ENCODE assay signal across 8 mouse cellular contexts in the genomic region with DNA sequence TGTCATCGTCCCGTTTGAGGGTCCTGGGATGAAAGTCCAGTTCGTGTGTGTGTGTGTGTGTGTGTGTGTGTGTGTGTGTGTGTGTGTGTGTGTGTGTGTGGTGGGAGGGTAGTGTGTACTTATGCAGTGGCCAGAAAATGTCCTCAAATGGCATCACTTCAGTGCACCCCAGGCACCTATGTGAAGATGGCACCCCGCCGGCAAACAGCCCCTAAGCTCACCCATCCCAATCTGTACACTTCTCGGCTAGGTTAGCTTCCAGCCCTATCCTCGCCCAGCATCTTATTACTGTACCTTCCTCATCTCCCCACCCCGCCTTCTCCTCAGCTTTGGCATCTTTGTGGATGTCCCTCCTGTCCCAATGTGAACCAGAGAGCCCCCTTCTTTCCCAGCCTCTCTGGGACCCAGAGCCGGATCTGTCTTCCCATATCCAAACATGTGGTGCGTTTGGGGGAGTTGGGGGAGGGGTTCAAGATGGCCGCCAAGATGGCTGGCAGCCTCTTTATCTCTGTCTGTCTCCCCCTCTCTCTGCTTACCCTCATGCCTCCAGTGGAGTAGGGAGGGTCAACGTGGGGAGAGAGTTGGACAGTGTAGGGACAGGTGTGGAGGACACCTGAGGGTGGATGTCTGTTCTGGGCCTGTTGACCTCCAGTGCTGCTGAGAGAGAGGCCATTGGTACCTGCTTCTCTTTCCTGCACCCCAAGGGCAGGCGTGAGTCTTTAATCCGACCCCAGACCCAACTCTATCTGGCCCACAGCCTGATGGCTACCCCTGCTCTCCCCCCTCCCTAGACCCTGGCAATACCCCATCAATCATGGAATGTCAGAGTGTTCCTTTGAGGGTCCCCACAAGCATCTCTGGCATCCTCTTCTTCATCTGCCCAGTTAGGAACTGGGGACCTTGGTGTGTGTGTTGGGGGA. TPM values are rescaled to one million over a fixed set of nuclear protein-coding genes. Genes with fewer than 3 reads are reported as not detected.
DNase-seq lines count a peak whose midpoint lies in the region; ATAC-seq and TF ChIP-seq lines count a peak whose summit lies in the region.

No protein-coding gene starts in this region.

- WGBS in intestine, postnatal 0 days: 23% methylated on average over 14 of the region's 14 CpGs
- WGBS in neural tube, embryonic 15.5 days: 9% methylated on average over 14 of the region's 14 CpGs

- no peaks in the 10 kb centered on the region for H3K9me3 ChIP-seq in intestine, postnatal 0 days (ENCODE audit: control insufficient read depth)
- H3K9me3 ChIP-seq in neural tube, embryonic 15.5 days (replicated peaks): no peaks in the 10 kb centered on the region

- H3K4me3 ChIP-seq in intestine, postnatal 0 days (ENCODE audit: low read depth, low read length): peak overlapping the region; percentile 75
- H3K4me3 ChIP-seq in neural tube, embryonic 15.5 days (replicated peaks): peak overlapping the region; percentile 67

- no peak for TF ChIP-seq CTCF in intestine, postnatal 0 days (IDR thresholded peaks at IDR 0.05; ENCODE audit: low read depth)

- peaks cover 23% of the 10 kb centered on the region for H3K27me3 ChIP-seq in intestine, postnatal 0 days (replicated peaks; ENCODE audit: control insufficient read depth, insufficient read depth, low read length)
- no peaks in the 10 kb centered on the region for H3K27me3 ChIP-seq in neural tube, embryonic 15.5 days (replicated peaks)

- H3K27ac ChIP-seq in intestine, postnatal 0 days (ENCODE audit: low read depth, low read length): no peak overlapping the region
- peak overlapping the region; percentile 100 for H3K27ac ChIP-seq in neural tube, embryonic 15.5 days (replicated peaks)

- no peaks in the 10 kb centered on the region for H3K36me3 ChIP-seq in intestine, postnatal 0 days (ENCODE audit: control insufficient read depth, insufficient read depth)
- no peaks in the 10 kb centered on the region; the same call in 1 of the 2 replicates for H3K36me3 ChIP-seq in neural tube, embryonic 15.5 days

- no peaks in the 10 kb centered on the region for H3K4me1 ChIP-seq in intestine, postnatal 0 days (replicated peaks; ENCODE audit: control insufficient read depth, insufficient read depth, low read length)
- H3K4me1 ChIP-seq in neural tube, embryonic 15.5 days: peaks cover 71% of the 10 kb centered on the region

- H3K9ac ChIP-seq in intestine, postnatal 0 days (ENCODE audit: low read depth, low read length): no peak overlapping the region; the same call in 1 of the 2 replicates
- H3K9ac ChIP-seq in neural tube, embryonic 15.5 days (replicated peaks): peak overlapping the region; percentile 97

- DNase-seq in cerebellum, adult 9-11 months: peak; percentile 71
- DNase-seq in cerebellum, postnatal 4 days (ENCODE audit: low spot score in 2 of 2): no peak
- peak; percentile 64 for DNase-seq in right cerebral cortex, postnatal 14 days
- no peak for DNase-seq in right cerebral cortex, postnatal 36 days (ENCODE audit: low spot score in 2 of 2)
- DNase-seq in layer of hippocampus, adult 9-10 months (ENCODE audit: low spot score): no peak

- H3K4me2 ChIP-seq in intestine, postnatal 0 days (replicated peaks; ENCODE audit: low read depth): peak overlapping the region; percentile 84
- H3K4me2 ChIP-seq in neural tube, embryonic 15.5 days: peak overlapping the region; percentile 82

- no peak for ATAC-seq in intestine, postnatal 0 days
- no peak for ATAC-seq in neural tube, embryonic 15.5 days (ENCODE audit: low FRiP score)
- no peak for ATAC-seq in CD4-positive, CD25-positive, alpha-beta regulatory T cell, adult 4 months

RNA-seq across cellular contexts. Expression of a gene that starts 1.9 kb away (rescaled TPM):
- polyA plus RNA-seq in intestine, postnatal 0 days (2015; fragmentation: Nextera tagmentation; extraction: Ambion mirVana): 4.4 and 5.6 TPM in 2 replicates
- 43.0 and 54.1 TPM in 2 replicates for polyA plus RNA-seq in neural tube, embryonic 15.5 days (2015; fragmentation: Nextera tagmentation; extraction: Ambion mirVana)
- polyA plus RNA-seq in CD4-positive, CD25-positive, alpha-beta regulatory T cell, adult 4 months (2017; shearing (Covaris generic)): 10 to 100 TPM in 1 of 2 experiments, 1 to 10 TPM in 1; 8.9 to 11.5 TPM

RNA-seq across cellular contexts. Expression of a gene that starts 53.2 kb away (rescaled TPM):
- 0.09 and 0.12 TPM in 2 replicates for polyA plus RNA-seq in intestine, postnatal 0 days (2015; fragmentation: Nextera tagmentation; extraction: Ambion mirVana)
- polyA plus RNA-seq in neural tube, embryonic 15.5 days (2015; fragmentation: Nextera tagmentation; extraction: Ambion mirVana): 1.1 TPM in 2 replicates
- polyA plus RNA-seq in CD4-positive, CD25-positive, alpha-beta regulatory T cell, adult 4 months (2017; shearing (Covaris generic)): under 1 TPM; 0.20 to 0.92 TPM

RNA-seq across cellular contexts. Expression of a gene that starts 53.5 kb away (rescaled TPM):
- 13.8 and 16.0 TPM in 2 replicates for polyA plus RNA-seq in intestine, postnatal 0 days (2015; fragmentation: Nextera tagmentation; extraction: Ambion mirVana)
- polyA plus RNA-seq in neural tube, embryonic 15.5 days (2015; fragmentation: Nextera tagmentation; extraction: Ambion mirVana): 8.0 and 24.4 TPM in 2 replicates
- 10 to 100 TPM; 22.3 to 45.2 TPM for polyA plus RNA-seq in CD4-positive, CD25-positive, alpha-beta regulatory T cell, adult 4 months (2017; shearing (Covaris generic))

Comparison
In these comparisons a context has a peak if more than half of its experiments do, and no peak if none do; other contexts are left out.
1. DNase-seq: peak in cerebellum, adult 9-11 months (single experiment) and right cerebral cortex, postnatal 14 days (single experiment); none in cerebellum, postnatal 4 days (0 of 2), right cerebral cortex, postnatal 36 days (0 of 2) and layer of hippocampus, adult 9-10 months (single experiment).